Mouse (Mus musculus) layer of hippocampus, adult 2 months (tissue): ENCODE data around the gene Rfwd3. TPM values are rescaled to one million over a fixed set of nuclear protein-coding genes. Genes with fewer than 3 reads are reported as not detected.
A peak's percentile ranks its signal among the peaks of the same experiment; 100 is the strongest.
"Not testable (repeated sequence)": the region's sequence is repeated elsewhere in the genome, so short reads cannot be mapped to it uniquely, and the experiment has no call there.

Experiments used
- DNase-seq, 2 experiments: peaks; one replicate each; pipeline ENCODE4 v3.0.0; 2022; ENCODE audit warnings: low spot score in 2 of 2
- H3K27ac ChIP-seq: fragments of 200-600 bp; 2 replicates; pipeline ENCODE4 v1.8.1; 2022
- H3K4me3 ChIP-seq: fragments of 200-600 bp; 2 replicates; pipeline ENCODE4 v1.8.1; 2022; ENCODE audit warnings: mild to moderate bottlenecking
- CTCF ChIP-seq: fragments of 200-600 bp; conservative IDR thresholded peaks from 2 replicates; pipeline ENCODE4 v1.8.1; 2022; ENCODE audit warnings: antibody characterized with exemption, mild to moderate bottlenecking, moderate library complexity
- total RNA-seq, 2 experiments: library from RNA; stranded (reverse); gene quantifications; 2 replicates each; pipeline ENCODE4 v1.2.3; 2021

The Rfwd3 gene
- total RNA-seq, 2 experiments from 2014 or later: 20.3 to 21.5 TPM

GRCm38 (mm10) chr8:111264693-111265220 is 35.3 kb downstream of the Rfwd3 start:
- DNase-seq: no peak
- TF ChIP-seq CTCF: no peak
- Histone ChIP-seq H3K27ac (no peak overlapping the region), H3K4me3 (no peak overlapping the region)

DNA sequence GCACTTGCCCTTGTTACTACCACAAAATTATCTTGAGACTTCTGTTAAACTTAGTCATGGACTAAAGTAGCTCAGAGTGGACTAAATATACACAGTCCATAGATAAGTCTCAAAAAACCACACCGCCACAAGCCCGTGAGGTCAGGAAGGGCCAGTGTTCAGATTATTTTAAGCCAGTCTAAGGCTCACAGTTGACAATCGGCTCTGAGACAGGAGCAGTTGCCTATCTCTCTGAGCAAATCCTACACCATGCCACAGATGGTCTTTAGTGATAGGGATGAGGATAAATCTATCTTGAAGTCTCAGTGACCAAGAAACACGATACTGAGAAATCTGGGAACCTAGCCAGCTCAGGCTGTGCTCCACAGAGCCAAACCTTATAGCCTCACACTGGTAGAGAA is 38.0 kb downstream of the Rfwd3 start:
- no peak for TF ChIP-seq CTCF
- Histone ChIP-seq H3K4me3 (no peak overlapping the region), H3K27ac (no peak overlapping the region)
- no peak for DNase-seq

- TF ChIP-seq CTCF: no peak
- H3K4me3 ChIP-seq: no peak overlapping the region
- H3K27ac ChIP-seq: no peak overlapping the region
- no peak for DNase-seq
These were observed 39.8 kb downstream of the Rfwd3 start for GRCm38 (mm10) chr8:111260251-111260650.

- TF ChIP-seq CTCF: no peak
- Histone ChIP-seq H3K27ac (peak overlapping the region; percentile 99), H3K4me3 (peak overlapping the region; percentile 84)
- DNase-seq: no peak
These were observed 40.6 kb downstream of the Rfwd3 start for GRCm38 (mm10) chr8:111259408-111259741.

DNA sequence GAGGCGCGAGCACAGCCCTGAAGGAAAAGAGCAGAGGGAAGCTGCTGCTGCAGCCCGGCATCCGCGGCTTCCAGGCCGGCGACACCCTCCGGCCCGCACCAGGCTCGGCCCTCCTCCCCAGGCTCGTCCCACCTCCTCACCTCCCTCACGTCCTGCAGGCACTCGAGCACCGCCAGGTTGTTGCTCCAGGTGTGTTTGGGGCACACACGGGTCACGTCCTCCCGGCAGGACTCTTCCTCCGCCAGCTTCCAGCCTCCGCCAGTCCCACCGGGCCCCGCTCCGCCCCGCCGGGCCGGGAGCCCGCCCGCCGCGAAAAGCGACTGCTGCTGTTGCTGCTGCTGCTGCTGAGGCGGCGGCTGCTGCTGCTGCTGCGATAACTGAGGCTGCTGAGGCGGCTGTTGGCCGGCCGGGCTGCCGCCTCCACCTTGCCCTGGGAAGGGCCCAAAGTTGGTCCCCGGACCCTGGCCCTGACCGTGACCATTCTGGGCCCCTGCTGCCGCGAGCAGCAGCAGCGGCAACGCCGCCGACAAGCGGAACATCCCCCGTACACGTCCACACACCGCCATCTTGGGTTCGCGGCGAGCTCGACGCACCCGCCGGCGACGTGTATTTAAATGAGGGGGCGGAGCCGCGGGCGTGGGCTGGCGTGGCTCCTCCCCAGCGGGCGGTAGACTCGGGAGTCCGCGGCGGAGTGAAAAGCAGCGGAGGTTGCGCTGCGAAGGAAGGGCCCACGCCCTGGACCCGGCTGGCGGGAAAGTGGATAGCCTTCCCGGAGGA is 41.2 kb downstream of the Rfwd3 start, which contains the start of gene Glg1:
Gene Glg1, minus strand, starts transcription at position 586 of the 777 bp plus-strand sequence.
- Histone ChIP-seq H3K4me3 (peak within 1 kb of the TSS; percentile 84), H3K27ac (peak within 1 kb of the TSS; percentile 99)
- TF ChIP-seq CTCF: no peak
- DNase-seq: peak; percentile 88 to 95

- TF ChIP-seq CTCF: no peak
- H3K27ac ChIP-seq: peak overlapping the region; percentile 99
- DNase-seq: peak in 1 of 2 experiments; percentile 2
- peak overlapping the region; percentile 84 for H3K4me3 ChIP-seq
These were observed 41.9 kb downstream of the Rfwd3 start for GRCm38 (mm10) chr8:111258010-111258630.

DNA sequence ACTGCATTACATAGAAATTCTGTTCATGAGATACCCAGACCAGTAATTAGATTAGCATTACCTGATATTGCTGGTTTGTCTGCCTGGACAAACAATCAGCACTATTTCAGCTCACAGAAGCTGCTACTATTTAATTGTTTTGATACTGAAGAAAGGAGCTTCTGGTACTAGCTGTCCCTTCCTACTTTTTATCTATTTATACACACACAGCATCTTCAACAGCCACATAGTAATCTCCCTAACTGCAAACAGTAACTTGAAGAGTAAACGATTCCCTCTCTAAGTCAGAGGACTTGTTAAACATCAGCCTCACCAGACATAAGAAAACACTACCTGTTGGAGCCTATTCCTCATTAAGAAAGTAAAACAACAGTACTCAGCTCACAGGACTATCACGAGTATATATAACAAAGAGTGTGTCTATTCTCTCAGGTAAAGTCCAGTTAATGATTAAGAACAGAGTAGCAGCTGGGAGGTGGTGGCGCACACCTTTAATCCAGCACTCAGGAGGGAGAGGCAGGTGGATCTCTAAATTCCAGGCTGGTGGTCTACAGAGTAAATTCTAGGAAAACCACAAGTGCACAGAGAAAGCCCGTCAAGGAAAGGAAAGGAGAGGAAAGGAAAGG is 47.4 kb downstream of the Rfwd3 start:
- H3K27ac ChIP-seq: no peak overlapping the region
- H3K4me3 ChIP-seq: no peak overlapping the region
- DNase-seq: no peak
- TF ChIP-seq CTCF: no peak

DNA sequence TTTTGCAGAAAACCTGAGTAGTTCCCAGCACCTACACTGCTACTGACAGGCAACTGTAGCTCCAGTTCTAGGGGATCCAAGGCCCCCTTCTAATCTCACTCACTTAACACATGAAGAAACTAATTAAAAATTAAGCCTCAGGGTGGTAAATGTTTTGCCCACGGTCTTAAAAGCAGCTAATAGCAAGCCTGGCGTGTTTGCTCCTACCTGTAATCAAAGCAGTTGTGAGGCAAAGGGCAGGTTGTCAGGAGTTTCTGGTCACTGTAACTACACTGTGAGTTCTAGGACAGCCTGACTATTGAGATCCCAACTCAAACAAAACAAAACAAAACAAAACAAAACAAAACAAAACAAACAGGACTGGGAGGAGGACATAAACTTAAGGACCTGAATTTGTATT is 49.9 kb downstream of the Rfwd3 start:
- H3K27ac ChIP-seq: no peak overlapping the region
- no peak for TF ChIP-seq CTCF
- DNase-seq: no peak
- H3K4me3 ChIP-seq: no peak overlapping the region

GRCm38 (mm10) chr8:111248136-111248535 is 51.9 kb downstream of the Rfwd3 start:
- TF ChIP-seq CTCF: no peak
- Histone ChIP-seq H3K4me3 (no peak overlapping the region), H3K27ac (no peak overlapping the region)
- no peak for DNase-seq

DNA sequence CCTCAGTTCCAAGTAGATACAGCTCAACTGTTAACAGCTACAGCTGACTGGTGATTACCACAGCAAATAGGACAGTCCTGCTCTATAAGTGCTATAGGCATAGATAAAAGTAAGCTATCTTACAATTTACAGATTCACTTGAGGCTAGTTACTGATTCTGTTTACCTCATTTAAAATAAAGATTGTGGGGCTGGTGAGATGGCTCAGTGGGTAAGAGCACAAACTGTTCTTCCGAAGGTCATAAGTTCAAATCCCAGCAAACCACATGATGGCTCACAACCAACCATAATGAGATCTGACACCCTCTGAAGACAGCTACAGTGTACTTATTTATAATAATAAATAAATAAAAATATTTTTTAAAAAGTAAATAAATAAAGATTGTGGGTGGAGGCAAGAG is 53.2 kb downstream of the Rfwd3 start:
- not testable (repeated sequence) for H3K27ac ChIP-seq, DNase-seq, H3K4me3 ChIP-seq

DNA sequence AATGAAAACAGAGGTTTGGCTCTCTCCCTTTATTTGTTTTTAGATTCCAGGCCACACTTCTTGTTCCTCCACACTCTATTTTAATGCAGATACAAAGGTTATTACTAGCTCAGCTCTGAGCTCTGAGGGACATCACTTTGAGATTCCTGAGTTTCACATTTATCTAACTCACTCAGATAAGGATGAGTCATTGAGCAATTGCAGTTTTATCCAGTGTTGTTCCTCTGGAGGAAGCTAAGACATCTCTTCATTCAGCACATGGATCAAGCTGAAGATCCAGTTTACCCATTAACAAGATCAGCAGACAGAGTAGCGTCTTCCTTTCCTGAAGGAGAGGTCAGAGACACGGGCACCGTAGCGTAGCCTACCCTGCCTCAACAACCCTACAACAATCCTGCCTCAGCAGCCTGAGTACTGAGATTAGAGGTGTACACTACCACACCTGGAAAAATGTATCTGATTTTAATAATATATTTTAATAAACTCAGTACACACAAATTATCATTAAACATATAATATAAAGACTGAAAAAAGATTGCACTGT is 53.7 kb downstream of the Rfwd3 start:
- TF ChIP-seq CTCF: no peak
- H3K4me3 ChIP-seq: no peak overlapping the region
- DNase-seq: no peak
- no peak overlapping the region for H3K27ac ChIP-seq

GRCm38 (mm10) chr8:111237301-111237700 is 62.7 kb downstream of the Rfwd3 start:
- Histone ChIP-seq H3K27ac (no peak overlapping the region), H3K4me3 (no peak overlapping the region)
- DNase-seq: no peak
- TF ChIP-seq CTCF: no peak

GRCm38 (mm10) chr8:111233730-111234129 is 66.3 kb downstream of the Rfwd3 start:
- no peak overlapping the region for H3K27ac ChIP-seq
- no peak for TF ChIP-seq CTCF

DNA sequence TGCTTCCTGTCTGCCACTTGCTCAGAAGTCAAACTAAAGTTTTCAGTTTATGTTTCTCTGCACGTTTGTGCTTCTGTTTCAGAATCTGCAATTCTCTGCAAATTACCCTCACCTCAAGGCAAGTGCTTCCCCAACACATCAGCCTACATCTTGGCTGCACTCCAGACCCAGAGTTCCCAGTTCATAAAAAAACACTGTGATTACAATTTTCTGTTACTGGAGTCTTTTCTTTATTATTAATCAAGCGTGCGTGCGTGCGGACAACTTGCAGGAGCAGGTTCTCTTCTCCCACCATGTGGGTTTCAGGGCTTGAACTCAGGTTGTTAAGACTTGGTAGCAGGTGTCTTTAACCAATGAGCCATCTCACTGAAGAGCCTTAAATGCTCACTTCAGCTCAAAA is 75.9 kb downstream of the Rfwd3 start:
- DNase-seq: peak; percentile 14 to 44
- Histone ChIP-seq H3K4me3 (no peak overlapping the region), H3K27ac (no peak overlapping the region)
- no peak for TF ChIP-seq CTCF

More at GRCm38 (mm10) chr8:111233730-111234129, 66.3 kb downstream of the Rfwd3 start:
- no peak for DNase-seq
- H3K4me3 ChIP-seq: no peak overlapping the region

Other genes starting within 250 kb of the Rfwd3 start
- gene Exosc6, start 243.9 kb downstream of the Rfwd3 start, total RNA-seq: not detected
- gene Clec18a, start 207.8 kb downstream of the Rfwd3 start, total RNA-seq: 1 to 10 TPM; 1.3 to 1.5 TPM
- gene Pdpr, start 205.6 kb downstream of the Rfwd3 start, total RNA-seq: 10 to 100 TPM; 25.8 to 29.9 TPM
- 100 to 1,000 TPM; 141 to 142 TPM for gene Glg1, start 41.0 kb downstream of the Rfwd3 start, total RNA-seq
- gene Mlkl, start 38.0 kb upstream of the Rfwd3 start, total RNA-seq: 1 to 10 TPM in 1 of 2 experiments, under 1 TPM in 1; 0.22 to 1.1 TPM
- gene Fa2h, start 93.6 kb upstream of the Rfwd3 start, total RNA-seq: 10 to 100 TPM; 22.0 to 23.1 TPM
- 10 to 100 TPM; 24.1 to 24.2 TPM for gene Wdr59, start 221.9 kb upstream of the Rfwd3 start, total RNA-seq
- 100 to 1,000 TPM; 105 to 107 TPM for gene Znrf1, start 235.9 kb upstream of the Rfwd3 start, total RNA-seq